In genomic region chr2:79532610-79533160, GRCm38 (mm10) we compare ENCODE assay signal across 16 mouse cellular contexts.
"Had no signal": no experiment of that assay in that cellular context is flagged by ENCODE, and none has a peak within 500 bp of the region (broad histone marks: within the 10 kb centered on the region; RNA-seq: fewer than 3 reads in every experiment).

No protein-coding gene starts in this region.

- H3K4me3 ChIP-seq: limb, embryonic 12.5 days; limb, embryonic 15.5 days; liver, embryonic 15.5 days; lung, embryonic 15.5 days had no signal

- DNase-seq: kidney, adult 18-20 months; kidney, adult 9 months; kidney, postnatal 25 days; left cerebral cortex, postnatal 4 days; lung, adult 18-20 months; lung, postnatal 14 days; lung, postnatal 4 days; midbrain, embryonic 14.5 days; thymus, postnatal 25 days had no signal

- H3K9ac ChIP-seq: limb, embryonic 12.5 days; limb, embryonic 15.5 days; liver, embryonic 15.5 days; lung, embryonic 15.5 days had no signal

- H3K9me3 ChIP-seq: limb, embryonic 12.5 days; limb, embryonic 15.5 days; liver, embryonic 15.5 days; lung, embryonic 15.5 days had no signal

- H3K4me1 ChIP-seq: limb, embryonic 12.5 days; liver, embryonic 15.5 days had no signal

- H3K27me3 ChIP-seq: limb, embryonic 12.5 days; limb, embryonic 15.5 days; liver, embryonic 15.5 days; lung, embryonic 15.5 days had no signal

- H3K36me3 ChIP-seq: limb, embryonic 12.5 days; limb, embryonic 15.5 days; liver, embryonic 15.5 days; lung, embryonic 15.5 days had no signal

- H3K4me2 ChIP-seq: limb, embryonic 12.5 days; limb, embryonic 15.5 days; liver, embryonic 11.5 days; liver, embryonic 15.5 days; lung, embryonic 15.5 days; midbrain, embryonic 11.5 days had no signal

- H3K27ac ChIP-seq: kidney, postnatal 0 days; limb, embryonic 12.5 days; limb, embryonic 15.5 days; liver, embryonic 15.5 days; lung, embryonic 15.5 days had no signal
